Mouse (Mus musculus) forebrain, postnatal 0 days (tissue): ENCODE measurements at regions not wholly inside any gene's neighbourhood (a gene's known extent, or its start where the extent isn't known, plus 50 kb on each side); places are given as distances from the start of the nearest gene placed in this dataset.

Source experiments
- ATAC-seq: fragments of 200-750 bp; cut with Nextera tagmentation; 2 replicates; pipeline ENCODE4 v1.8.0; 2017; ENCODE audit warnings: mild to moderate bottlenecking, moderate library complexity
- DNase-seq: peaks from one replicate; pipeline ENCODE4 v3.0.0-alpha.2; 2015
- H3K27ac ChIP-seq: fragments of 300-500 bp; sonication (generic); 2 replicates; pipeline ENCODE4 v1.5.1; 2014; ENCODE audit warnings: low read depth, mild to moderate bottlenecking, antibody characterized with exemption, low read length, moderate library complexity, mixed read lengths
- H3K27me3 ChIP-seq: fragments of 300-500 bp; sonication (generic); 2 replicates; pipeline ENCODE4 v1.6.1; 2014; ENCODE audit warnings: mild to moderate bottlenecking, low read length, mixed read lengths; ENCODE audit not compliant: insufficient read depth
- H3K36me3 ChIP-seq: fragments of 300-500 bp; sonication (generic); 2 replicates; pipeline ENCODE4 v1.6.1; 2014; ENCODE audit warnings: mild to moderate bottlenecking, moderate library complexity; ENCODE audit not compliant: insufficient read depth
- H3K4me1 ChIP-seq: fragments of 300-500 bp; sonication (generic); 2 replicates; pipeline ENCODE4 v1.6.1; 2014; ENCODE audit warnings: antibody characterized with exemption; ENCODE audit not compliant: insufficient read depth
- H3K4me2 ChIP-seq: fragments of 300-500 bp; sonication (generic); 2 replicates; pipeline ENCODE4 v1.6.1; 2014; ENCODE audit warnings: low read depth, mild to moderate bottlenecking, moderate library complexity
- H3K4me3 ChIP-seq: fragments of 300-500 bp; sonication (generic); 2 replicates; pipeline ENCODE4 v1.5.1; 2014; ENCODE audit warnings: low read depth, low read length, mixed read lengths
- H3K9ac ChIP-seq: fragments of 300-500 bp; sonication (generic); 2 replicates; pipeline ENCODE4 v1.6.1; 2014; ENCODE audit warnings: mild to moderate bottlenecking
- H3K9me3 ChIP-seq: fragments of 300-500 bp; sonication (generic); 2 replicates; pipeline ENCODE4 v1.6.1; 2016; ENCODE audit warnings: low read length
- CTCF ChIP-seq: sonication (generic); IDR thresholded peaks from 2 replicates; pipeline ENCODE4 v1.5.1; 2016; ENCODE audit warnings: antibody characterized with exemption, control low read depth, low read depth
- WGBS: fragments of 180-500 bp; shearing (Covaris S2); extraction: QIAGEN DNeasy Blood & Tissue Kit; methylation state at CpG from one replicate; pipeline ENCODE4 v1.1.7; 2014; 5-methylcytosine and 5-hydroxymethylcytosine counted together

- H3K4me2 ChIP-seq = no peak overlapping the region
- ATAC-seq (no peak), DNase-seq (no peak)
- TF ChIP-seq CTCF = no peak
- no peaks in the 10 kb centered on the region for H3K9me3 ChIP-seq
- H3K4me1 ChIP-seq = no peaks in the 10 kb centered on the region
- no peaks in the 10 kb centered on the region for H3K36me3 ChIP-seq
- WGBS = 88% methylated on average over 6 of the region's 6 CpGs
- H3K27me3 ChIP-seq = no peaks in the 10 kb centered on the region
- H3K4me3 ChIP-seq = no peak overlapping the region
- H3K27ac ChIP-seq = no peak overlapping the region
- no peak overlapping the region for H3K9ac ChIP-seq
Observed at GRCm38 (mm10) chr6:26709324-26709723, 900.3 kb upstream of the Pot1a start.

- DNase-seq (peak; percentile 2), ATAC-seq (no peak)
- no peaks in the 10 kb centered on the region for H3K4me1 ChIP-seq
- no peak for TF ChIP-seq CTCF
- H3K9me3 ChIP-seq = no peaks in the 10 kb centered on the region
- H3K4me2 ChIP-seq = no peak overlapping the region
- no peaks in the 10 kb centered on the region for H3K36me3 ChIP-seq
- H3K27me3 ChIP-seq = no peaks in the 10 kb centered on the region
- 49% methylated on average over 4 of the region's 4 CpGs for WGBS
- no peak overlapping the region for H3K4me3 ChIP-seq
- H3K27ac ChIP-seq = no peak overlapping the region
- no peak overlapping the region for H3K9ac ChIP-seq
Observed at GRCm38 (mm10) chr6:26708880-26709279, 899.8 kb upstream of the Pot1a start.

- no peak overlapping the region for H3K9ac ChIP-seq
- 84% methylated on average over 5 of the region's 5 CpGs for WGBS
- ATAC-seq (no peak), DNase-seq (no peak)
- H3K9me3 ChIP-seq = no peaks in the 10 kb centered on the region
- no peaks in the 10 kb centered on the region for H3K4me1 ChIP-seq
- H3K4me3 ChIP-seq = no peak overlapping the region
- H3K27me3 ChIP-seq = no peaks in the 10 kb centered on the region
- TF ChIP-seq CTCF = no peak
- H3K36me3 ChIP-seq = no peaks in the 10 kb centered on the region
- no peak overlapping the region for H3K4me2 ChIP-seq
- H3K27ac ChIP-seq = no peak overlapping the region
Observed at GRCm38 (mm10) chr6:26707974-26708867, 899.2 kb upstream of the Pot1a start.
